Mouse (Mus musculus) olfactory bulb, adult 2 months (tissue): ENCODE data around the gene Cbln3. TPM values are rescaled to one million over a fixed set of nuclear protein-coding genes. Genes with fewer than 3 reads are reported as not detected.

Experiments
- H3K27ac ChIP-seq: fragments of 200-500 bp; 2 replicates; pipeline ENCODE4 v1.5.1; 2012; ENCODE audit warnings: low read depth, low read length; ENCODE audit not compliant: insufficient read depth
- H3K4me1 ChIP-seq: fragments of 200-500 bp; 2 replicates; pipeline ENCODE4 v1.6.1; 2012; ENCODE audit warnings: low read length; ENCODE audit not compliant: control insufficient read depth, insufficient read depth
- H3K4me3 ChIP-seq: fragments of 200-500 bp; 2 replicates; pipeline ENCODE4 v1.5.1; 2012; ENCODE audit warnings: mild to moderate bottlenecking, low read depth, low read length, moderate library complexity; ENCODE audit not compliant: insufficient read depth
- CTCF ChIP-seq: fragments of 200-500 bp; IDR thresholded peaks from 2 replicates; pipeline ENCODE4 v1.5.1; 2012; ENCODE audit warnings: low read depth, mild to moderate bottlenecking, low read length, moderate library complexity; ENCODE audit not compliant: insufficient read depth
- POLR2A ChIP-seq: fragments of 200-500 bp; IDR thresholded peaks from 2 replicates; pipeline ENCODE4 v1.6.1; 2012; ENCODE audit warnings: mild to moderate bottlenecking, low read depth, low read length, moderate library complexity; ENCODE audit not compliant: insufficient read depth
- WGBS: fragments of 180-500 bp; shearing (Covaris S2); methylation state at CpG from one replicate; pipeline ENCODE4 v1.1.7; 2018; 5-methylcytosine and 5-hydroxymethylcytosine counted together
- polyA plus RNA-seq: library from polyadenylated mRNA; stranded (reverse); fragments of >200 nt; gene quantifications from 2 replicates; pipeline ENCODE4 v1.2.4, GENCODE M21; 2012; ENCODE audit warnings: low replicate concordance; ENCODE audit not compliant: missing spikeins, insufficient read depth, insufficient read length

Cbln3 gene
- polyA plus RNA-seq, 1 experiment = not detected

GRCm38 (mm10) chr14:55899701-55900413, 15.7 kb upstream of the Cbln3 start, which contains the start of gene Sdr39u1:
Sdr39u1 (minus strand) TSS chr14:55900293.
- Histone ChIP-seq H3K4me1 (peaks cover 7% of the 10 kb centered on the region; the same call in 1 of the 2 replicates), H3K27ac (peak within 1 kb of the TSS; percentile 81), H3K4me3 (peak within 1 kb of the TSS; percentile 62)
- peak; percentile 60 for TF ChIP-seq POLR2A
- TF ChIP-seq CTCF = 0 out of 2 replicates have a peak, but pooled peaks have one; percentile 13
- WGBS = 2% methylated on average over 39 of the region's 39 CpGs

- peaks cover 7% of the 10 kb centered on the region; the same call in 1 of the 2 replicates for H3K4me1 ChIP-seq
- no peak overlapping the region for H3K4me3 ChIP-seq
- 93% methylated on average over 7 of the region's 7 CpGs for WGBS
- no peak overlapping the region for H3K27ac ChIP-seq
- TF ChIP-seq CTCF (no peak), POLR2A (no peak)
Observed at GRCm38 (mm10) chr14:55898947-55899346, 14.8 kb upstream of the Cbln3 start.

GRCm38 (mm10) chr14:55897671-55898070, 13.5 kb upstream of the Cbln3 start:
- peaks cover 7% of the 10 kb centered on the region; the same call in 1 of the 2 replicates for H3K4me1 ChIP-seq
- TF ChIP-seq CTCF (no peak), POLR2A (no peak)
- WGBS = 95% methylated on average over 12 of the region's 12 CpGs
- no peak overlapping the region for H3K4me3 ChIP-seq
- H3K27ac ChIP-seq = no peak overlapping the region

- no peak overlapping the region for H3K27ac ChIP-seq
- WGBS = 85% methylated on average over 24 of the region's 24 CpGs
- TF ChIP-seq POLR2A = no peak
- TF ChIP-seq CTCF = no peak
- H3K4me3 ChIP-seq = no peak overlapping the region
- peaks cover 24% of the 10 kb centered on the region for H3K4me1 ChIP-seq
Observed at GRCm38 (mm10) chr14:55886571-55887382, 2.6 kb upstream of the Cbln3 start.

- peaks cover 24% of the 10 kb centered on the region for H3K4me1 ChIP-seq
- H3K4me3 ChIP-seq = peak overlapping the region; percentile 62
- TF ChIP-seq CTCF (no peak), POLR2A (no peak)
- H3K27ac ChIP-seq = no peak overlapping the region
- WGBS = 6% methylated on average over 16 of the region's 16 CpGs
Observed at GRCm38 (mm10) chr14:55885791-55886271, 1.6 kb upstream of the Cbln3 start.

- TF ChIP-seq CTCF (no peak), POLR2A (no peak)
- no peak overlapping the region for H3K27ac ChIP-seq
- WGBS = 0% methylated on average over 27 of the region's 30 CpGs
- H3K4me1 ChIP-seq = peaks cover 24% of the 10 kb centered on the region
- peak overlapping the region; percentile 62 for H3K4me3 ChIP-seq
Observed at GRCm38 (mm10) chr14:55885114-55885790, 1.1 kb upstream of the Cbln3 start.

GRCm38 (mm10) chr14:55884713-55885113, 521 bp upstream of the Cbln3 start, which contains the start of gene Khnyn:
Khnyn (plus strand) TSS chr14:55884947.
- Histone ChIP-seq H3K4me1 (peaks cover 24% of the 10 kb centered on the region), H3K27ac (no peak within 1 kb of the TSS), H3K4me3 (peak within 1 kb of the TSS; percentile 62)
- WGBS = under 1% methylated on average over 30 of the region's 30 CpGs
- TF ChIP-seq POLR2A (peak; percentile 24; the same call in 1 of the 2 replicates), CTCF (no peak)

- 93% methylated on average over 12 of the region's 12 CpGs for WGBS
- H3K27ac ChIP-seq = no peak overlapping the region
- peaks cover 24% of the 10 kb centered on the region for H3K4me1 ChIP-seq
- H3K4me3 ChIP-seq = no peak overlapping the region
- TF ChIP-seq POLR2A = no peak
Observed at GRCm38 (mm10) chr14:55883663-55884062, 529 bp downstream of the Cbln3 start.
